Mouse (Mus musculus): ENCODE results near the gene Ube2o. TPM values are rescaled to one million over a fixed set of nuclear protein-coding genes. Genes with fewer than 3 reads are reported as not detected.
A peak's percentile ranks its signal among the peaks of the same experiment; 100 is the strongest.

Ube2o gene
- total RNA-seq (2021), result 10 to 100 TPM; 20.8 to 29.8 TPM
- long read RNA-seq, experiment 1, full-length matches to known transcripts, result 2 of 12 reads
- long read RNA-seq, experiment 1, partial matches to known transcripts, result 8 of 12 reads
- long read RNA-seq, experiment 1, other reads (novel, unspliced or antisense), result 2 of 12 reads
- long read RNA-seq, experiment 2, full-length matches to known transcripts, result 4 of 9 reads
- long read RNA-seq, experiment 2, partial matches to known transcripts, result 3 of 9 reads
- long read RNA-seq, experiment 2, other reads (novel, unspliced or antisense), result 2 of 9 reads

- DNase-seq, result peak; percentile 93
Observed at GRCm38 (mm10) chr11:116581376-116581814, at the start of gene Ube2o. Gene Ube2o (minus strand): TSS chr11:116581447.

- DNase-seq, result no peak
Observed at GRCm38 (mm10) chr11:116630171-116630965, 49.1 kb upstream of the Ube2o start.

- no peak for DNase-seq
Observed at GRCm38 (mm10) chr11:116629472-116629871, 48.2 kb upstream of the Ube2o start.

- peak; percentile 94 for DNase-seq
Observed at GRCm38 (mm10) chr11:116628712-116629111, 47.5 kb upstream of the Ube2o start.

GRCm38 (mm10) chr11:116627072-116628020 is 46.1 kb upstream of the Ube2o start:
- DNase-seq, result no peak

GRCm38 (mm10) chr11:116626299-116627071 is 45.2 kb upstream of the Ube2o start, which contains the start of gene Rhbdf2:
Gene Rhbdf2 (minus strand): TSS chr11:116627019.
- no peak for DNase-seq

- DNase-seq, result peak; percentile 72
Observed at GRCm38 (mm10) chr11:116625081-116626000, 44.1 kb upstream of the Ube2o start.

GRCm38 (mm10) chr11:116624131-116624832 is 43.0 kb upstream of the Ube2o start:
- peak; percentile 93 for DNase-seq

- DNase-seq, result no peak
Observed at GRCm38 (mm10) chr11:116623281-116624124, 42.3 kb upstream of the Ube2o start.

- DNase-seq, result peak; percentile 93
Observed at GRCm38 (mm10) chr11:116621258-116621704, 40.0 kb upstream of the Ube2o start.

- no peak for DNase-seq
Observed at GRCm38 (mm10) chr11:116620559-116621253, 39.5 kb upstream of the Ube2o start.

GRCm38 (mm10) chr11:116620073-116620472 is 38.8 kb upstream of the Ube2o start:
- no peak for DNase-seq

- DNase-seq, result no peak
Observed at GRCm38 (mm10) chr11:116619561-116619960, 38.3 kb upstream of the Ube2o start.

- DNase-seq, result no peak
Observed at GRCm38 (mm10) chr11:116619156-116619555, 37.9 kb upstream of the Ube2o start.

GRCm38 (mm10) chr11:116618666-116619065 is 37.4 kb upstream of the Ube2o start:
- DNase-seq, result no peak

GRCm38 (mm10) chr11:116617641-116618040 is 36.4 kb upstream of the Ube2o start:
- DNase-seq, result peak; percentile 55

- no peak for DNase-seq
Observed at GRCm38 (mm10) chr11:116616438-116617118, 35.3 kb upstream of the Ube2o start.

Data from adrenal gland, postnatal 10 days (tissue).